Mouse (Mus musculus): ENCODE measurements around the gene Mpo. TPM values are rescaled to one million over a fixed set of nuclear protein-coding genes. Genes with fewer than 3 reads are reported as not detected.

Mpo gene
- polyA plus RNA-seq, 1 experiment from 2014 or later = 0.68 TPM

DNA sequence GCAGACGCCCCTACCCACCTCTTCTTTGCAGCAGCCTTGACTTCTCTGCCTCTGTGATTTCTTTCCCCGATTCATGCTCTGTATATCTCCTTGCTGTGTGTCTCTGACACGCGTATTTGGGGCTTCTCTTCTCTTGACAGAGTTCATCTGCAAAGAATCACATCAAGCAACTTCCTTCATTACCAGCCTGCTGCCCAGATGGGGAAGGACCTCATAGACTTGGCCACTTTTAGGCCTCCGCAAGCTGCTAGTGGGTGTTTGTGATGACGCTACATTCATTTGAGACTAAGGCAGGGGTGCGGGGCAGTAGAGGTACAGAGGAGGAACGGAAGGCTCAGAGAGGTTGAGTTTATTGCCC lies 60.2 kb downstream of the Mpo start:
- Histone ChIP-seq H3K27me3 (replicated peaks; ENCODE audit: insufficient read depth, low read length) (no peaks in the 10 kb centered on the region), H3K36me3 (ENCODE audit: insufficient read depth, low read length) (peaks cover 9% of the 10 kb centered on the region; the same call in 1 of the 2 replicates), H3K4me1 (ENCODE audit: insufficient read depth, low read depth, low read length) (0 out of 2 replicates have a peak, but pooled peaks cover 4% of the 10 kb centered on the region), H3K27ac (ENCODE audit: low read length) (no peak overlapping the region), H3K4me3 (ENCODE audit: low read depth, low read length) (peak overlapping the region; percentile 59), H3K9ac (replicated peaks; ENCODE audit: low read depth) (peak overlapping the region; percentile 30), H3K4me2 (replicated peaks; ENCODE audit: low read depth, low read length) (peak overlapping the region; percentile 70), H3K9me3 (ENCODE audit: low read length) (no peaks in the 10 kb centered on the region)
- ATAC-seq = peak; percentile 13
- DNase-seq (ENCODE audit: low spot score) = peak; percentile 10
- WGBS = 32% methylated on average over 8 of the region's 8 CpGs
- TF ChIP-seq EP300 (IDR thresholded peaks at IDR 0.05) (no peak), CTCF (IDR thresholded peaks at IDR 0.05) (no peak)

MicroRNAs within 50 kb of the gene (microRNA counts, 519-probe panel; counts per million panel counts)
- microRNA mmu-miR-142-3p (5,858 counts per million, percentile 75 among the panel's probes with 10 or more counts), microRNA mmu-miR-142-5p (2,150 counts per million, percentile 5 among the panel's probes with 10 or more counts)

Small RNAs within 50 kb of the gene (microRNA-seq; reads per million reads assigned to microRNA genes)
- gene Mir142 (not detected), gene Mir142b (not detected)

Other genes with a start within 250 kb of the Mpo start
- not detected in 2 replicates for gene Gm11492, start 226.9 kb upstream of the Mpo start, polyA plus RNA-seq (2015; fragmentation: Nextera tagmentation; extraction: Ambion mirVana)
- 366 and 392 TPM in 2 replicates for gene Sept4, start 224.7 kb upstream of the Mpo start, polyA plus RNA-seq (2015; fragmentation: Nextera tagmentation; extraction: Ambion mirVana)
- gene Mtmr4, start 201.4 kb upstream of the Mpo start, polyA plus RNA-seq (2015; fragmentation: Nextera tagmentation; extraction: Ambion mirVana) = 9.4 and 13.3 TPM in 2 replicates
- 0.05 and 0.11 TPM in 2 replicates for gene Hsf5, start 176.4 kb upstream of the Mpo start, polyA plus RNA-seq (2015; fragmentation: Nextera tagmentation; extraction: Ambion mirVana)
- gene Rnf43, start 130.9 kb upstream of the Mpo start, polyA plus RNA-seq (2015; fragmentation: Nextera tagmentation; extraction: Ambion mirVana) = 4.6 and 6.6 TPM in 2 replicates
- 155 and 166 TPM in 2 replicates for gene Supt4a, start 56.0 kb upstream of the Mpo start, polyA plus RNA-seq (2015; fragmentation: Nextera tagmentation; extraction: Ambion mirVana)
- 0.64 and 0.83 TPM in 2 replicates for gene Tspoap1, start 33.0 kb upstream of the Mpo start, polyA plus RNA-seq (2015; fragmentation: Nextera tagmentation; extraction: Ambion mirVana)
- gene Lpo, start 34.7 kb downstream of the Mpo start, polyA plus RNA-seq (2015; fragmentation: Nextera tagmentation; extraction: Ambion mirVana) = not detected in 2 replicates
- gene Mks1, start 59.6 kb downstream of the Mpo start, polyA plus RNA-seq (2015; fragmentation: Nextera tagmentation; extraction: Ambion mirVana) = 5.6 and 7.5 TPM in 2 replicates
- gene Epx, start 82.0 kb downstream of the Mpo start, polyA plus RNA-seq (2015; fragmentation: Nextera tagmentation; extraction: Ambion mirVana) = not detected in 2 replicates
- gene Olfr462, start 98.7 kb downstream of the Mpo start, polyA plus RNA-seq (2015; fragmentation: Nextera tagmentation; extraction: Ambion mirVana) = not detected in 2 replicates
- gene Olfr463, start 103.8 kb downstream of the Mpo start, polyA plus RNA-seq (2015; fragmentation: Nextera tagmentation; extraction: Ambion mirVana) = not detected in 2 replicates
- not detected in 2 replicates for gene Olfr464, start 127.4 kb downstream of the Mpo start, polyA plus RNA-seq (2015; fragmentation: Nextera tagmentation; extraction: Ambion mirVana)
- 12.3 and 14.5 TPM in 2 replicates for gene Dynll2, start 194.0 kb downstream of the Mpo start, polyA plus RNA-seq (2015; fragmentation: Nextera tagmentation; extraction: Ambion mirVana)